Mouse (Mus musculus) retina, postnatal 1 day (tissue): ENCODE measurements around the gene Fmo5.

Experiments used
- DNase-seq: peaks from one replicate; pipeline ENCODE4 v3.0.0-alpha.2; 2012

Gene Fmo5

GRCm38 (mm10) chr3:97682159-97682502 is 53.5 kb downstream of the Fmo5 start:
- DNase-seq: no peak

- DNase-seq: no peak
These were observed 54.0 kb downstream of the Fmo5 start for GRCm38 (mm10) chr3:97682576-97682975.

GRCm38 (mm10) chr3:97683560-97684195 is 55.1 kb downstream of the Fmo5 start:
- DNase-seq: peak; percentile 56

- DNase-seq: no peak
These were observed 57.9 kb downstream of the Fmo5 start for GRCm38 (mm10) chr3:97686372-97687117.

- no peak for DNase-seq
These were observed 60.7 kb downstream of the Fmo5 start for GRCm38 (mm10) chr3:97689289-97689688.

GRCm38 (mm10) chr3:97690590-97690989 is 62.0 kb downstream of the Fmo5 start:
- peak; percentile 19 for DNase-seq

GRCm38 (mm10) chr3:97691443-97692017 is 62.9 kb downstream of the Fmo5 start:
- peak; percentile 55 for DNase-seq

GRCm38 (mm10) chr3:97693806-97694205 is 65.2 kb downstream of the Fmo5 start:
- no peak for DNase-seq

- no peak for DNase-seq
These were observed 68.3 kb downstream of the Fmo5 start for GRCm38 (mm10) chr3:97696866-97697265.

- no peak for DNase-seq
These were observed 68.7 kb downstream of the Fmo5 start for GRCm38 (mm10) chr3:97697291-97697690.

GRCm38 (mm10) chr3:97699061-97699460 is 70.5 kb downstream of the Fmo5 start:
- no peak for DNase-seq

- DNase-seq: no peak
These were observed 72.6 kb downstream of the Fmo5 start for GRCm38 (mm10) chr3:97701198-97701597.

GRCm38 (mm10) chr3:97702448-97703080 is 74.0 kb downstream of the Fmo5 start:
- no peak for DNase-seq
